Mouse (Mus musculus) megakaryocyte progenitor cell, adult 5-6 weeks (primary cell): ENCODE measurements at regions not wholly inside any gene's neighbourhood (a gene's known extent, or its start where the extent isn't known, plus 50 kb on each side); places are given as distances from the start of the nearest gene placed in this dataset.
"Not testable (repeated sequence)": the region's sequence is repeated elsewhere in the genome, so short reads cannot be mapped to it uniquely, and the experiment has no call there.

Experiments
- ATAC-seq: replicated peaks from 2 replicates; pipeline ENCODE4 v1.8.0; 2016; ENCODE audit warnings: mild to moderate bottlenecking, moderate TSS enrichment, inconsistent platforms; ENCODE audit not compliant: poor library complexity

DNA sequence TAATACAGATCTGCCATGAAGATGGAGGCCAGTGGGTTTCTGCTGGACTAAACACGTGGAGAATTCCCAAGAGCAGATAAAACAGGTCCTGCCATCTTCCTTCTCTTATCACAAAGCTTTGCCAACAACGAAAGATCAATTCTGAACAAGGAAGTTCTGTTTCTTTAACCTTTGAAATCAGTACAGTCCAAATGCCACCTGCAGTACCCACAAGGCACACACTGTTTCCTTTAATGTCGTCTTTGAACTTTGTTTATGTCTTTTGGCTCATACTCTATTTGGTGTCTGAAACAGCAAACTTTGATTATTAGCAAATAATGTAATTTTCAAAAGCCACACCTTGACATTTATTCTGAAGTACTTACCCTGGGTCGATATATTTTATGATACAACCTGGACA lies 536.5 kb downstream of the Bckdhb start:
- no peak for ATAC-seq

GRCm38 (mm10) chr9:84466741-84467140 lies 541.8 kb downstream of the Bckdhb start:
- peak; percentile 100 for ATAC-seq

DNA sequence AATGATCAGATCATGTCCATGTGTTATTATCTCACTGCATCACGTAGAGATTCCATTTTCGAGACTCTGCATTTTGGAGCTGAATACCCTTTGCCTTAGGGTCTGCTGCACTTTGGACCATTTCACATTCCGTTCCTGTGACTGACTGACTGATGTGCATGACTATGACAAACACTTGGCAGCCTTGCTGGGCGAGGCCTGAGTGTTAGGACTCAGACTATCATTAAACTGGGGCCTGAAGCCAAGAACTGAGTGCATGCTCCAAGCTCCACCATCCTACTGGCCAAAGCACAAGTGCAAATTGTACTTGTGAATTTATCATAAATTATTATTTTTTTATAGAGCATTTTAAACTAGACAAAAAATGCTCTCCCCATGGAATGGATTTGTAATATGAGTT lies 547.8 kb downstream of the Bckdhb start:
- ATAC-seq = no peak

DNA sequence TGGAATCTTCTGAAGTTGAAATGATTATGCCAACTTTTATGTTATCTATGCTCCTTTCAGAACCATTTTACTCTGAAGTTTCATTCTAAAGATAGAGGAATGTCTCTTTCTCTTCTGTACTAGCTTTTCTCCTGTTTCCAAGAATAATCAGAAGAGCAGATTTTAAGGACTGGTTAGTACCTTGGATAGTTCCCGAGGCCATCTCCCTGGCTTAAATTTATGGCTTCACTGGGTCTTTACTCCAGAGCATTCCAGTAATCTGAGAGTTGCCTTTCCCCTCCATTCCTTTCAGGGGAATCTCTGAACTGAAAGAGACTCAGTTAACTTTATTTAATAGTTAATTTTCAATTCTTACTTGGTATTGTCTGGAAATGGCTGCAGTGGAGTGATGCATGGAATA lies 551.0 kb downstream of the Bckdhb start:
- ATAC-seq = no peak

GRCm38 (mm10) chr9:84499507-84499906 lies 574.6 kb downstream of the Bckdhb start:
- ATAC-seq = peak; percentile 99

GRCm38 (mm10) chr9:84502981-84503380 lies 578.0 kb downstream of the Bckdhb start:
- ATAC-seq = not testable (repeated sequence)

DNA sequence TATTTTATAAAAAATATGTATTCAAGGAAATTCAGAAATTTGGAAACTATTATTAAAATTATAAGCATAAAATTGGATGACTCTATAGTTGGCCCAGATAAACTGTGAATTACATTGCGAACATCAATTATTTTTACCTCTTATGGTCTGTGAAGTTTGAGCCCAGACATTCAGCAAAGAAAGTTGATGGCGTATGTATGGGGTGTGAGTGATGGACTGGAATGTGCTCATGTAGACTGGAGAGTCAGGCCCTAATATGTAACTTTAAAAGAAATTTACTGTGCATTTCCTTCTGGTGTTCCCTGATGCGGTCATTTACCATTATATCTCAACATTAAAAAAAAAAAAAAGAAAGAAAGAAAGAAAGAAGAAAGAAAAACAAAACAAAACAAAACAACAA lies 592.1 kb downstream of the Bckdhb start:
- no peak for ATAC-seq

GRCm38 (mm10) chr9:84545431-84545830 lies 620.5 kb downstream of the Bckdhb start:
- no peak for ATAC-seq

- ATAC-seq = no peak
Measured at GRCm38 (mm10) chr9:84548012-84548660, 623.2 kb downstream of the Bckdhb start.

GRCm38 (mm10) chr9:84555237-84555636 lies 630.3 kb downstream of the Bckdhb start:
- ATAC-seq = no peak

- no peak for ATAC-seq
Measured at GRCm38 (mm10) chr9:84556261-84556844, 631.4 kb downstream of the Bckdhb start.

- no peak for ATAC-seq
Measured at GRCm38 (mm10) chr9:84558346-84558745, 633.4 kb downstream of the Bckdhb start.

DNA sequence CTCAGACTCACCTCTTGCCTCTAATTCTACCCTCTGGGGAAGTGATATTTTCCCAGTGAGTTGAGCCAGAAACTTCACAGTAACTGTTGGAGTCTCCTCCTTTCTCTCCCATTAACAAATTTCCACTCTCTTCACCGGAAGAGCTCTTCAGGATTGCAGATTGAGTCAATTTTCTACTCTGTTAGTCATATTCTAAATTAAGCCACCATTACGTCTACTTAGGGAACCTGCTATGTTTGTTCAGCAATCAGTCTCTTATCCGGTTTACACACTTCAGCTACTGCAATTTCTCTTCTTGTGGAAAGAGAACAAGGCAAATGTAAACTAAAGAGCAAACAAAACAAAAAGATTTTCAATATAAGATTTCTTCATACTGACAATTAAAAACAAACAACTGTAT lies 644.6 kb downstream of the Bckdhb start:
- ATAC-seq = no peak

DNA sequence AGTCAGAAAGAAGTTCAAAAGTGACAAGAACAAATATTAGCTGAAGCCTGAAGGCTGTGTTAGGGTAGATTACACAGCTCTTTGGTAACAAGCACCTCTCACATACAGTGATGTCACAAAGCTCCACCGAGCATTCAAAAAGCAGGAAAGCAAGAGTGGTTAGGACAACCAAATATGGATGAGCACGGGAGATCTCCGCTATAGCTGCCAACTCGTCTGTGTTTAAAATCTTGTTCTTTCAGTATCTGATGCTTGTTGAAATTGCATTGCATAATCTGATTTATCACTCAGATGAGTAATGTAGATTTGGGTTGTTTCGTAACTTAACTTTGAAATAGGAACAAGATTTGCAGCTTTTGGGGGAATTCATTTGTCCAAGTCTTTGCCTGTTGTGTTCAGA lies 652.8 kb downstream of the Bckdhb start:
- ATAC-seq = no peak

DNA sequence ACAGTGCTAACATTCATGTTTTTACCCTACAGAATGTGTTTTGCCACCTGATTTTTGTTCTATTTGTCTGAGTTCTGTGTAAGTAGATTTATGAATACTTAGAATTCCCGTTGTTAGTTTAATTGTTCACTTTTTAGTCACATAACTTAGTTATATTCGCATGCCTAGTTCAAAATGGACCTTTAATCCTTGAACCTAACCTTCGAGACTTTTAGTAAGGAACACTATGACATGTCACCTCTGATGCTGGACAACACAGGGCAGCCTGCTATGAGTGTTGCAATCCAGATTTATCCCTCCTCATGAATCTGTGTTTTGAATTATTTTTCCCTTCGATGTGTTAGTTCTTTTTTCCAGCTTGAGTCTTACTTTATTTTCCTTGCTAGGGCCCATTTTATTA lies 662.8 kb downstream of the Bckdhb start:
- ATAC-seq = no peak

DNA sequence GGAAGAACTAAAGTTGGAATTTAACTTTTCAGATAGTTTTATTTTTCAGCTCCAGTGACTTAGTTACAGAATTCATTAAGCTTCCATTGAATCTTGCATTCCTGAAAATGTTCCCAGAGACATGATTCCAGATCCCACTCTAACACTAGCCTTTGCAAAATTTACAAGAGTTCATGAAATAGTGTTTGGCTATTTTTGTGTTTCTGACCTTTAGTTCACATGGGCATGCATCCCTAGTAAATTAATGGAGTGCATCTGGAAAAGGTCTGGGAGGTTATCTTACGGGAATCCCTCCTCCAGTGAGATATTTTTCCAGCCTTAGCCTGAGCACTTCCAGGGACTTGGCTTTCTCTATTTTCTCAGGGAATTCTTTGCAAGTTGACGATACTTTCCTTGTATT lies 669.8 kb downstream of the Bckdhb start:
- no peak for ATAC-seq
